Mouse (Mus musculus): Measurements from ENCODE around the gene Crygc.

Gene Crygc

DNA sequence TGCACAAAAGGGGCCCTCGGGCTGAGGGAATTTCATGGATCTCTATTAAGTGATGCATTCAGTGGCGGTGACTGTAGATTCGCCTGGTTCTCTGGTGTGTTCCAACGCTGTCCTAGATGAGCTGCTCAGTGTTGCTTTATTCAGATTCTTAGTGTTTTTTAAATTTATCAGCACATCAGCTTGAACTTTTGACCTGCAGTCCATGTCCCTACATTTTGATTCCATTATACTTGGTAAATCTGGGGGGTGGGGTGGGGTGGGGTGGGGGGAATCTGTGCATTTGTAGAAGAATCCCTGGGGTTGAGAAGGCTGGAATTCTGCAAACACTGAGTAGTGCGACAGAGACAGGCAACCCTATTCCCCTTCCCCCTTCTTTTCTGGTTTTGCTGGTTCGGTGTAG lies at the start of gene Crygc:
Crygc (minus strand) TSS at position 101 of the 400 bp plus-strand sequence.
- DNase-seq (ENCODE audit: low spot score in 2 of 2): no peak

GRCm38 (mm10) chr1:65122574-65123372 lies 49.3 kb upstream of the Crygc start, which contains the start of gene D630023F18Rik:
TSS of gene D630023F18Rik (minus strand) at chr1:65123214.
- DNase-seq (ENCODE audit: low spot score in 2 of 2): peak; percentile 31 to 42

DNA sequence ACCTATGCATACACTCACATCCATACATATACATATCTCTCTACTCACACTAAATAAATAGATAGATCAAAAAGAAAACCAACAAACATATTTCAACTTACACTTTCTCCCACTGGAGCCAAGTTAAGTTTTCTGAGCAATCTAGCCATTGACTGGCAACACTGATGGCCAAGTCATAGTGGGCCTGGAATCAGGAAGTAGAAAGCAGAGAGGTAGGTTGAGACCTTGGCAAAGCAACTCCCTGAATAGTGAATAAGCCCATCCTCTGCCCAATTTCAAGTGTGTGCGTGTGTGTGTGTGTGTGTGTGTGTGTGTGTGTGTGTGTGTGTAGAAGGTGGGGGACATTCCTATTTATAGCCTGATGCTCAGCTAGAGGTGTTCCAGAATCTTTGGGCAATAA lies 45.9 kb upstream of the Crygc start, which contains the start of gene Gm28845:
Gm28845 (minus strand) TSS at position 121 of the 400 bp plus-strand sequence.
- no peak for DNase-seq (ENCODE audit: low spot score in 2 of 2)

DNA sequence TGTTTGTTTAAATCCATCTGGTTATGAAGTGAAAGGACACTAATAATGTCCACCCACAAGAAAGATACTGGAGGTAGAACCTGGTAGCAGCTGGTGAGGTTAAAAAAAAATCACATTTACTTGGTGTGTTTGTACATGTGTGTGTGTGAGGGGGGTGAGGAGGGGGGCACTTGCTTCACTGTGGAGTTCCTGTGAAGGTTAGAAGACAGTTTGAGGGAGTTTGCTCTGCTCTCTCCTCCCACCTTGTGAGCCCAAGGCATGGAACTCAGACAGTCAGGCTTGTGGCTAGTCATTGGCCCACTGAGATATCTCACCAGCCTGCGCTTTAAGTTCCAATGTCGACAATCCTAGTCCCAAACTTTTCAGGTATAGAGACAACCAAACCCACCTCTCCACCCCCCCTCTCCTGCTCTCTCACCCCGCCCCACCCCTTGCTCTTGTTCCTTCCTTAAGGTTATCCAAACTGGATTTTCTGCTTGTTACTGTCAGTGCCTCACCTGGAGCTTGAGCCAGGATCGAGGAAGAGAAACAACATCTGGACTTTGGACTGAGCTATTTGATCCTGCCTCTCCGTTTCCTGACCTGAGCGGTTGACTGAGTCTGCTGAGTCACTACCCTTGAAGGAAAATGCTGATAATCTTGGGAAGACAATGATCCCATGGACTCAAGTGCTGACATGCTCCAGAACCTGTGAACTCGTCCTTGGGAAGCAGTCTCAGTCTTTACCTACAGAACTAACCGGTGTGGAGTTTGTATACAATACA lies 44.8 kb upstream of the Crygc start:
- DNase-seq (ENCODE audit: low spot score in 2 of 2): no peak

DNA sequence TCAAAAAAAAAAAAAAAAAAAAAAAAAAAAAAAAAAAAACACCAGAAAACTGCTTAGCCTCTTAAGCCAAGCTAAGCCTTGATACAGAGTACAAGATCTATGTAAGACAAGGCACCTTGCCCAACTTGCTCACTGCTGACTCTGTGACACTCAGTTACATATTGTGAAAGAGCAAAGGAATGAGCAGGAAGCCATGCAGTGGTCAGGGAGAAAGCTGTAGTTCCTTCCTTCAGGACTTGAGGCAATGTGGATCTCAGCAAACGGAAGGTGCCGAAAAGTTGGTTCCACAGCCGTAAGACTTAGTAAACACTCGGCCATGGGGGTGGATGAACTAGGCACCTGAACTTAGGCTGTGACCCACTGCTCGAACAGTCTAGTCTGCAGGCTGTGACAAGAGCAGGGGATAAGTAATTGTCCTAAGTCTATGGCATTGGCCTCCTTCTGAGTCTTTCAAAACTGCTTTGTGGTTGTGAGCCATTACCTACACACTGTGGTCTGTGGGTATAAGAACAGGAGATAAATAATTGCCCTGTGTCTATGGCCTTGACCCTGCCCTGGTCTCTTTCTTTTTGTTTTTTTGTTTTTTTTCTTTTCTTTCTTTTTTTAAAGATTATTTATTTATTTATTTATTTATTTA lies 40.2 kb upstream of the Crygc start:
- DNase-seq (ENCODE audit: low spot score in 2 of 2): no peak

DNA sequence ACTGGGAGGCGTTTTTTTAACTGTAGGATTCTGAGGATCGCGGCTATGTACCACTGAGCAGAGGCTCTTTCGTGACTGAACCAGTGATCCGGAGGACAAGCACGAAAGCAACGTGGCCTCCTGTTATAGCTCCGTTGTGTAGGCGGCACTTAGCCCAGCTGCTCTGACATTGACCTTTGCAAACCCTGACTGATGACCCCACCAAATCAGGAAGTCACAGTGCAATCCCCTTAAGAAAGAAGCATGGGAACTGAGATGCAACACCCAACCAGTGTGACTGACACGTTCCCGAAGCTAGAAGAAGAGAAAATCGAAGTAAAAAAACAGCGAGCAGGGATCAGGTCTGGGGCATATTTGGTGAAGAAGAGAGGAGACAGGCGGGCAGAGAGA lies 39.3 kb upstream of the Crygc start:
- no peak for DNase-seq (ENCODE audit: low spot score in 2 of 2)

DNA sequence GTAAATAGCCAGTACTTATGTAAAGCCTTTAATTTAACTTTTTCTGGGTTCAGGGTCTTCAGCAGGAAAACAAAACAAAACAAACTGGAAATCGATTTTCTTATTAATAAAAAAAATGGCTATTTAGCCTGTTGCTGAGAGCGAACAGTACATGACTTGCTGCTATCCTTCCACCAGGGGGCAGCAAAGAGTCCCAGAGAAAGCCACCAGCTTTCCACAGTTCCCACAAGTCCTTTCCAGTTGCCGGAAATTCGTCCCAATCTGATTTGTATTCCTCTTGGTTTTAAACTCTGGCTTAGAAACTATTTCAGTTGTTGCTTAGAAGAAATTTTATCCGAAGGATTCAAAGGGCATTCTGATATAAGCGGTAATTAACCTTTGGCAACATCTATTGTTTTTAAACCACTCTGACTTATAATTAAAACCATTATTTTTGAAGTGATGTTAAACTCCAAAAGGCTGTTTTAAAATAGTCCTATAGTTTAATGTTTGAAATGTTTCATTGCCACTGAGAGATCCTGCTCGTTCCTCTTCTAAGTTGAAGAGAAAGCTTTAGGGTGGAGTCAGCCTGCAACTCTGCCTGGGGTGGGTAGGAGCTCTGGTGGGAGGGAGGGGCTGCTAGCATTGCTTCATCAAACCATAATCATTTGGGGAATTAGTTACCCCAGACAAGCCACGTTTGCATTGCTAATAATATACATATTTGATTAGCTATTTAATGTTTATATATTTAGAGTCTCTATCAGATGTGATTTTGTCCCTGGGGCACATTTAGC lies 38.7 kb upstream of the Crygc start:
- peak; percentile 64 to 70 for DNase-seq (ENCODE audit: low spot score in 2 of 2)

DNA sequence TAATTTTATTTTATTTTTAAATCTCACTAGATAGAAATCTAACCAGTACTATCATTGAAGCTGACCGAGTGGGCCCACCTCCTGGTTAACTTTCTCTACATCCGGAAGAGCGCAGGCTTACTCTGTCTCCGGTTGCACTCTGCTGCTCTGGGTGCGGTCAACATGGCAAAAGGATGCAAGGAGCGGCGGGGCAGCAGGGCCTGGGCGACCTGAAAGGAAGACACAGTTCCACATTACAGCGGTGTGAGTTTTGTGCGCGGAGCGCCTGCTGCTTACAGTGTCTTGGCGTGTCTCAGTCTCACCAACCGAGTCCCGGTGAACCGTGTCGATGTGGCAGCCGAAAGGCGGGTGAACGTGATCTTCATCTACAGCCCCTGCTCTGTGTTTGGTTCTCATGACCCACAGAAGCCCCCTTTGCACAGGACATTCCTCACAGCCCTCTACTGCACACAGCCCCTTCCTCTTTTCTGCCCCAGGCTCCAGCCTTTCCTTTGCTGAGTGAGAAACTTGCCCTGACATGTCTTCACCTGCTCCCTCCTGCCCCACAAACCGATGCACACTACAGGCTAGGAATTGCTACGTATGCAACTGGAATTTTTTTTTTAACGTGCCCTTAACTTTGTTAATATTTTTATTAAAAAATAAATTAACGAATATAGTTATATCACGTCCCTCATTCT lies 36.4 kb upstream of the Crygc start:
- DNase-seq (ENCODE audit: low spot score in 2 of 2): no peak

DNA sequence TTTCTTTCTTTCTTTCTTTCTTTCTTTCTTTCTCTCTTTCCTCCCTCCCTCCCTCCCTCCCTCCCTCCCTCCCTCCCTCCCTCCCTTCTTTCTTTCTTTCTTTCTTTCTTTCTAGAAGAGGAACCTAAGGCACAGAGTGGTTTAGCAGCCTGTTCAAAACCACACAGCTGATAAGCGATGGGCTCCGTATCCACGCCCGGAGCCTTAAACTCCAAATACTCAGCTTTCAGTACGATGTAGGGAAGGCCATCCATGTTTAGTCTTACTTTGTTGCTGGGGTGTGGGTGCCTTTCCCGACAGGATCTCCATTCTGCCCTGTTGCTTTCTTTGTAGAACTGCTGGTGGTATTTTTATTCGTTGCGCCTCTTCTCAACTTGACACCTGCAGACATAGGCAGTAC lies 35.7 kb upstream of the Crygc start:
- DNase-seq (ENCODE audit: low spot score in 2 of 2): no peak

- no peak for DNase-seq (ENCODE audit: low spot score in 2 of 2)
Observed at GRCm38 (mm10) chr1:65107654-65108279, 34.3 kb upstream of the Crygc start.

DNA sequence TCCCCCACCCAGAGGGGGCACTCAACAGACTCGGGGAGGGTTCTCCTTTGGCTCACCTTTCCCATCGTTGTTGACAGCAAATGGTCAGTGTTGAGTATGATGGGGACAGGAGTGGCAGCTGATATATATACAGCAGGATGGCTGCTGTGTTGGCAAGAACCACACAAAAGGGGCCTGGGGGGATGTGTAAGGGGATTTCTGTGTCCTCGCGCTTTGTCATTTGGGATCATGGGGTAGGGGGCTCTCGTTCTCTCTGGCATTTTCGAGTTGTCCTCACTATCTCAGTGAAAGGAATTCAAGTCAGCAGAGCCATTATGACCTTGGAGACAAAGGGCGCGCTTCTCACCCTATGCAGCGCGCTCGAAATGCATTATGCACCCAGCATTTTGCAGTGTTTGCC lies 29.8 kb upstream of the Crygc start, which contains the start of gene Cryga:
Cryga (minus strand) TSS at position 101 of the 400 bp plus-strand sequence.
- DNase-seq (ENCODE audit: low spot score in 2 of 2): no peak

GRCm38 (mm10) chr1:65096953-65097352 lies 23.5 kb upstream of the Crygc start:
- no peak for DNase-seq (ENCODE audit: low spot score in 2 of 2)

DNA sequence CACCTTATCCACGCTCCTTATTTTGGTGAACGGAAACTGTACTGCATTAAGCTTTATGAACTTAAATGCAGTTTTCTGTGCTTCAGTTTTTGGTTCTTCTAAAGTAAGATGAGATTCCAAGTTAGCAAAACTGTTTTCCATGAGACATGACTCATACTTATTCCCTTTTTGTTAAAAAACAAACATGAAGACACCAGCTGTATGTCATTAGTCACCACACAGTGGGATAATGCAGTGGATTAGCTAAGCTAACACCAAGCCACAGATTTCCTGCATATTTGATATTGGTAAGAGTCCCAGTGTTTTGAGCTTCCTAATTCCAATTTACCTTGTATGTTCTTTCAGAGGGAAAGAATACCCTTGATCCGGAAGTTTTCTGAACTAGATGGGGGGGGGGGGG lies 18.1 kb upstream of the Crygc start:
- no peak for DNase-seq (ENCODE audit: low spot score in 2 of 2)

- DNase-seq (ENCODE audit: low spot score in 2 of 2): no peak
Observed at GRCm38 (mm10) chr1:65090370-65090769, 16.9 kb upstream of the Crygc start.

GRCm38 (mm10) chr1:65088567-65089356 lies 15.3 kb upstream of the Crygc start:
- DNase-seq (ENCODE audit: low spot score in 2 of 2): no peak

DNA sequence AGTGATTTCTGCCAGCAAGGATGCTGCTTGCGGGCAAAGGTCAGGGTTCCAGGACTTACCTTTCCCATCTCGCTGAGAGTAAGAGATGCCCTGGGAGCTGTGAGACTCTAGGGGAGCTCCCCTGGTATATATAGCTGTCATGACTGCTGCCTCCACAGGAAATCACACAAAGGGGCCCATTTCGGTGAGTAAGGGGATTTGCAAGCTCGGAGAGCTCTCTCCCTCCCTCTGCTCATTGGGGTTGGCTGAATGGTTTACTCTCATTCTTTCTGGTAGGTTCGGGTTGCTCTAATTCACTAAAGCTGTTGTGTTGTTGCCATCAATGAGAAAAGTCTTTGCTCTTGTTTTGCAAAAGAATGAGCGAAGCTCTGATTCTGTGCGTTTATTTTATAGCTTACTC lies 8.7 kb upstream of the Crygc start, which contains the start of gene Crygb:
Crygb (minus strand) TSS at position 101 of the 400 bp plus-strand sequence.
- no peak for DNase-seq (ENCODE audit: low spot score in 2 of 2)

GRCm38 (mm10) chr1:65075607-65076006 lies 2.1 kb upstream of the Crygc start:
- no peak for DNase-seq (ENCODE audit: low spot score in 2 of 2)

DNA sequence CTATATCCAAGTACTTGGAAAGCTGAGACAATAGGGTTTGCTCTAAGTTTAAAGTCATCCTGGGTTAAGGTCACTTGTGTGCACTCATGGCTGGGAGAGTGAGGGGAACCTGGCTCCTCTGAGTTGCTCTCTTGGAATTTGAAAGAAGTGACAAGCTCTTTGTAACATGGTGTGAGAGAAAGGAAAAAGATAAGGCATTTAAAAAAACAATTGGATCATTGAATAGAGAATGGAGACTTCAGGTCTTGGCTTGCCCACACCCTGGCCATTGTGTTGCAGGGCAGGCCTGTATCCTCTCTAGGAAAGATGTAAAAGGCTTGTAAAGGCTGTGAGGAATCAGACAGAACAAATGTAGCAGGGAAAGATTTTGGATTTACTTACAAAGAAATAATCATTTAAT lies 5.6 kb downstream of the Crygc start:
- no peak for DNase-seq (ENCODE audit: low spot score in 2 of 2)

DNA sequence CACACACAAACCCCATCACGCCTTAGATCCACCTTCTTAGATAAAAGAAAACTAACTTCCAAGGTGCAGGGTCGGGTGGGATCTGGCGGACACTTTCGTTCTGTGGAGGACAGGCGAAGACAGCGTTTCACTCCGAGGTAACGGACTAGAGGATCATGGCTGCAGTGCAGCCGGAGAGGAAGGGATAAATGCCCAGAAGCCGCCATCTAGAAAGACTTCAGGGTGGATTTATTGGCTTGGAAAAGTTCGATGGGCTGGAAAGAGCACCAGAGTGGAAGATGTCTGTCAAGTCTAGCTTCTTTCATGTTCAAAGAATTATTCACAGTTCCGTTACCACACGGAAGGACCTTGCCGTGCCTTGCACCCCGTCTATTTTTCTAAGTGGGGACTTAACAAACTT lies 9.3 kb downstream of the Crygc start:
- DNase-seq (ENCODE audit: low spot score in 2 of 2): no peak

DNA sequence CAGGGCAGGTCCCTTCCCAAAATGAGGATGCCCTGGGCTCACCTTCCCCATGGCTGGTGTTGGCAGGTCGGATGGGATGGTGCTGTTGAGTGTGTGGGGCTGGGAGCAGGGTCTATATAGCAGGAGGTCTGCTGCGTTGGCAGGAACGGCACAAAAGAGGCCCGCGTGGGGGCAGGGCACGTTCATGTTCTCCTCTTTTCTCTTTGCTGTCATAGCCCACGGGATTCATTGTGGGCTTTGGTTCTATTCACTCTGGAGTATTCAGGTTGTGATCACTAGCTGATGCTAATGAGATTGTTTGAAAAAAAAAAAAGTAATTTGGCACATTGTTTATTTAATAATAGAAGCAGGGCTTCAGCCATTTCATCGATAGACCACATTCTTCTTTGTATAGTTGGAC lies 10.1 kb downstream of the Crygc start, which contains the start of gene Crygd:
Crygd (minus strand) TSS at position 101 of the 400 bp plus-strand sequence.
- no peak for DNase-seq (ENCODE audit: low spot score in 2 of 2)
